Mouse (Mus musculus): ENCODE measurements around the gene Smyd1.

DNA sequence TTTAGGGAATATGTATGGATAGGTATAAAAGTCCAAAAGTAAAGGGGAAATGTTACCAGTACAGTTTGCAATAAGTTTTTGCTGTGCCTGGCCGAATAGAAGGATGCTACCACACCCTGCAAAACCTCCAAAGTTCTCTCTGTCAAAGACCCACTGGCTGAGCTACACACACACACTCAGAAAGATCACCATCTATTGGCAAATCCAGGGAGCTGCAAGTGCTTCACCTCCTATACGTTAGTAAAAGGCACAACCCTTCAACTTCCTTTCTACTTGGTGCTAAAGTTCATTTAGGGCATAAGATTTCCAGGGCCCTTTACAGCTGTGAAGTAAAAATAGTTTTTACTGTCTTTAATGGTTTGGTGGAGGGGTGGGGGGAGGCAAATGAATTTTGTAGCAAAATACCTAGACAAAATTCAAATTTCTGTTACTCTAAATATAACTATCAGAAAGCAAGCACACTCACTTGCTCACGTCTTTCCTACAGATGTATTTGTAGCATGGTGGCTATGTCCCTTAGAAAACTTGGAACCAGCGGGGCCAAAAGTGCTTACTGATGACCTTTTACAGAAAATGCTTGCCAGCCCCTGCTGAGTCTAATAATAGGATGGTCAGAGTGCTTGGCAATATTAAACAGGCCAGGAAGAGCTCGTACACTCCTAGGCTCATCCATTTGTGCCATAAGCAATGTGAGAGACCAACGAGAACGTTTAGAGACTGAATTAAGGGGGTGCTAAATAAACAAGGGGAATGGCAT lies 52.9 kb downstream of the Smyd1 start:
- TF ChIP-seq CTCF (IDR thresholded peaks at IDR 0.05; ENCODE audit: low read depth) (peak; percentile 63), EP300 (optimal IDR thresholded peaks at IDR 0.05) (no peak)
